Comparison of ENCODE assay signal across 7 mouse cellular contexts in the genomic region with DNA sequence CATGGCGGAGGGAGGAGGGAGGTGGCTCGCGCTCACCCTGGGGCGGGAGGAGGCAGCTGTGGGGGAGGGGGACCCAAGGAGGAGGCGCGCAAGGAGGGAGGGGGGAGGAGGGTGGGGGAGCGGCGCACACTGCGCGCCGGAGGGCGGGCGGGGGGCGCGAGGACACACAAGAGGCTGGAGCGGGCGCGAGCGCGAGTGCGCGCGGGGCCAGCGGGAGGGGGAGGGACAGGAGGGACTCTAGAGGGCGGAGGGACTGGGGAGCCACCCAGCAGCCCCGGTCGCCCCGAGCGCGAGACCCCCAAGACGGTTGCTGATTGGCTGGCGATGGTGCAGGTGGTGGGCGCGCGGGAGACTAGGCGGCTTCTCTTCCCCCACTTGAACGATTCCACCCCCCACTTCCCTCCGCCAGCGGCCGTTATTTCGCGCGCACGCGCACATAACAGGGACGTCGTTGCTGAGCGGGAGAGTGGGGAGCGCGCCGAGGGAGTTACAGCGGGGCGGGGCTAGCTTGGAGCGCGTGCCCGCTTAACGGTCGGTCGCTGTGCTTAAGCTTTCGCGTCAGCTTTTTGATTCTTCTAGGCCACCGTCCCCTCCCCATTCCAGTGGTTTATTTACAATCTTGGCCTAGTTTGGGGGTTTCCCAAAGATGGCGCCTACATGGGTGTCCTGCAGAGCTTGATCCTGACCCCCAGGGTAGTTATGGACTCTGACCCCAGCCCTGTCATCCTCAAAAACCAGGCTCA. TPM values are rescaled to one million over a fixed set of nuclear protein-coding genes. Genes with fewer than 3 reads are reported as not detected.
DNase-seq lines count a peak whose midpoint lies in the region; ATAC-seq lines count a peak whose summit lies in the region.

Maz (minus strand) TSS at position 54 of the 743 bp plus-strand sequence.

- no peaks in the 10 kb centered on the region for H3K9me3 ChIP-seq in embryonic facial prominence, embryonic 12.5 days
- H3K9me3 ChIP-seq in limb, embryonic 11.5 days (ENCODE audit: control insufficient read depth, low read length) = no peaks in the 10 kb centered on the region
- no peaks in the 10 kb centered on the region for H3K9me3 ChIP-seq in midbrain, embryonic 14.5 days (ENCODE audit: control insufficient read depth, low read length)

- peak; percentile 85 for ATAC-seq in embryonic facial prominence, embryonic 12.5 days (ENCODE audit: insufficient number of reproducible peaks, insufficient read depth, low FRiP score, low TSS enrichment)
- peak; percentile 91 for ATAC-seq in limb, embryonic 11.5 days (ENCODE audit: insufficient number of reproducible peaks, low FRiP score, low TSS enrichment, low read depth)
- ATAC-seq in midbrain, embryonic 14.5 days (ENCODE audit: low FRiP score, low TSS enrichment) = peak; percentile 93

- peak within 1 kb of the TSS; percentile 97 for H3K4me2 ChIP-seq in embryonic facial prominence, embryonic 12.5 days (replicated peaks)
- peak within 1 kb of the TSS; percentile 83 for H3K4me2 ChIP-seq in limb, embryonic 11.5 days (ENCODE audit: low read depth, severe bottlenecking)
- H3K4me2 ChIP-seq in midbrain, embryonic 14.5 days (ENCODE audit: low read length) = peak within 1 kb of the TSS; percentile 91

- H3K4me1 ChIP-seq in embryonic facial prominence, embryonic 12.5 days = peaks cover 36% of the 10 kb centered on the region
- H3K4me1 ChIP-seq in limb, embryonic 11.5 days (ENCODE audit: control insufficient read depth, insufficient read depth, low read length) = peaks cover 31% of the 10 kb centered on the region
- peaks cover 28% of the 10 kb centered on the region for H3K4me1 ChIP-seq in midbrain, embryonic 14.5 days (ENCODE audit: control insufficient read depth, insufficient read depth, low read length)

- under 1% methylated on average over 58 of the region's 63 CpGs for WGBS in embryonic facial prominence, embryonic 12.5 days
- WGBS in limb, embryonic 11.5 days = under 1% methylated on average over 46 of the region's 63 CpGs
- WGBS in midbrain, embryonic 14.5 days = under 1% methylated on average over 57 of the region's 63 CpGs

- DNase-seq in adrenal gland, postnatal 25 days = peak; percentile 98
- peak; percentile 100 for DNase-seq in heart, adult 11 months
- peak; percentile 100 for DNase-seq in kidney, adult 18-20 months
- DNase-seq in limb, embryonic 11.5 days (ENCODE audit: low spot score) = peak; percentile 99
- peak; percentile 100 for DNase-seq in midbrain, embryonic 14.5 days
- DNase-seq in spleen, adult 18-20 months = peak; percentile 98 to 99

- H3K9ac ChIP-seq in embryonic facial prominence, embryonic 12.5 days = peak within 1 kb of the TSS; percentile 99
- peak within 1 kb of the TSS; percentile 99 for H3K9ac ChIP-seq in limb, embryonic 11.5 days (ENCODE audit: low read length)
- H3K9ac ChIP-seq in midbrain, embryonic 14.5 days (replicated peaks; ENCODE audit: low read length) = peak within 1 kb of the TSS; percentile 99

- peaks cover 54% of the 10 kb centered on the region for H3K36me3 ChIP-seq in embryonic facial prominence, embryonic 12.5 days
- peaks cover 33% of the 10 kb centered on the region for H3K36me3 ChIP-seq in limb, embryonic 11.5 days (ENCODE audit: control insufficient read depth, insufficient read depth, low read length)
- H3K36me3 ChIP-seq in midbrain, embryonic 14.5 days (ENCODE audit: control insufficient read depth, insufficient read depth, low read length) = peaks cover 30% of the 10 kb centered on the region

- H3K27me3 ChIP-seq in embryonic facial prominence, embryonic 12.5 days = no peaks in the 10 kb centered on the region
- H3K27me3 ChIP-seq in limb, embryonic 11.5 days (ENCODE audit: control insufficient read depth, insufficient read depth, low read length) = no peaks in the 10 kb centered on the region
- H3K27me3 ChIP-seq in midbrain, embryonic 14.5 days (ENCODE audit: control insufficient read depth, insufficient read depth, low read length) = no peaks in the 10 kb centered on the region

- H3K27ac ChIP-seq in embryonic facial prominence, embryonic 12.5 days = peak within 1 kb of the TSS; percentile 98
- peak within 1 kb of the TSS; percentile 98 for H3K27ac ChIP-seq in limb, embryonic 11.5 days (replicated peaks; ENCODE audit: low read depth, low read length)
- H3K27ac ChIP-seq in midbrain, embryonic 14.5 days (replicated peaks; ENCODE audit: low read depth, low read length) = peak within 1 kb of the TSS; percentile 100

- peak within 1 kb of the TSS; percentile 92 for H3K4me3 ChIP-seq in embryonic facial prominence, embryonic 12.5 days
- peak within 1 kb of the TSS; percentile 97 for H3K4me3 ChIP-seq in limb, embryonic 11.5 days (ENCODE audit: low read depth, low read length)
- peak within 1 kb of the TSS; percentile 95 for H3K4me3 ChIP-seq in midbrain, embryonic 14.5 days (replicated peaks; ENCODE audit: low read depth, low read length)

RNA-seq across cellular contexts. Expression of gene Maz, which starts in this region (rescaled TPM):
- total RNA-seq in adrenal gland, postnatal 25 days (2021) = 167 and 171 TPM in 2 replicates
- 118 and 122 TPM in 2 replicates for polyA plus RNA-seq in embryonic facial prominence, embryonic 12.5 days (2016; fragmentation: Nextera tagmentation; extraction: Ambion mirVana)
- 84.8 TPM in 2 replicates for polyA plus RNA-seq in limb, embryonic 11.5 days (2014; fragmentation: Nextera tagmentation; extraction: Ambion mirVana)
- 68.3 and 80.8 TPM in 2 replicates for polyA plus RNA-seq in midbrain, embryonic 14.5 days (2014; fragmentation: Nextera tagmentation; extraction: Ambion mirVana)

Comparison
In these comparisons a context has a peak if more than half of its experiments do, and no peak if none do; other contexts are left out.
1. Peak in every context shown above with its lines: DNase-seq, ATAC-seq, H3K4me3 ChIP-seq and H3K27ac ChIP-seq.